ENCODE assay signal across 21 mouse cellular contexts in genomic region chr2:128748171-128748570, GRCm38 (mm10). TPM values are rescaled to one million over a fixed set of nuclear protein-coding genes. Genes with fewer than 3 reads are reported as not detected.
A peak's percentile ranks its signal among the peaks of the same experiment; 100 is the strongest.
DNase-seq lines count a peak whose midpoint lies in the region; ATAC-seq and TF ChIP-seq lines count a peak whose summit lies in the region.
"Had no signal": no experiment of that assay in that cellular context is flagged by ENCODE, and none has a peak within 500 bp of the region (broad histone marks: within the 10 kb centered on the region; RNA-seq: fewer than 3 reads in every experiment).

No protein-coding gene starts in this region.

- no peak overlapping the region for H3K9ac ChIP-seq in midbrain, embryonic 11.5 days (ENCODE audit: low read length)
- H3K9ac ChIP-seq in midbrain, embryonic 13.5 days (replicated peaks), result no peak overlapping the region
- H3K9ac ChIP-seq: embryonic facial prominence, embryonic 12.5 days; forebrain, embryonic 15.5 days; hindbrain, embryonic 15.5 days had no signal

- 67% methylated on average over 6 of the region's 6 CpGs for WGBS in kidney, adult 2 months
- WGBS in midbrain, embryonic 11.5 days, result 72% methylated on average over 6 of the region's 6 CpGs
- 73% methylated on average over 6 of the region's 6 CpGs for WGBS in midbrain, embryonic 13.5 days
- 77% methylated on average over 6 of the region's 6 CpGs for WGBS in macrophage (ENCODE audit: missing documents)

- no peak for DNase-seq in gastrocnemius, adult 2 months
- DNase-seq in gastrocnemius, postnatal 36 days, result no peak
- DNase-seq in kidney, adult 2 months, result no peak
- no peak for DNase-seq in kidney, postnatal 10 days
- peak; percentile 12 for DNase-seq in midbrain, embryonic 11.5 days (ENCODE audit: low spot score, missing footprints)
- DNase-seq: adrenal gland, adult 8-10 months; adrenal gland, postnatal 36 days; B cell, adult 2 months; cerebellum, adult 11-12 months; cerebellum, adult 9-10 months; cerebellum, postnatal 25 days; gastrocnemius, postnatal 10 days had no signal

- H3K4me1 ChIP-seq in kidney, adult 2 months (ENCODE audit: control insufficient read depth, insufficient read depth, low read length), result peaks cover 22% of the 10 kb centered on the region
- H3K4me1 ChIP-seq in midbrain, embryonic 11.5 days (ENCODE audit: control insufficient read depth, insufficient read depth, low read length), result no peaks in the 10 kb centered on the region
- H3K4me1 ChIP-seq in midbrain, embryonic 13.5 days (replicated peaks), result no peaks in the 10 kb centered on the region
- H3K4me1 ChIP-seq: forebrain, embryonic 15.5 days had no signal

- no peak overlapping the region for H3K4me3 ChIP-seq in gastrocnemius, adult 2 months
- H3K4me3 ChIP-seq in kidney, adult 2 months (ENCODE audit: insufficient read depth, low read depth, low read length), result no peak overlapping the region
- H3K4me3 ChIP-seq in midbrain, embryonic 11.5 days (ENCODE audit: low read depth, low read length), result no peak overlapping the region
- no peak overlapping the region for H3K4me3 ChIP-seq in midbrain, embryonic 13.5 days (replicated peaks)
- no peak overlapping the region for H3K4me3 ChIP-seq in macrophage (ENCODE audit: inconsistent target)
- H3K4me3 ChIP-seq: embryonic facial prominence, embryonic 12.5 days; forebrain, embryonic 15.5 days; heart, embryonic 10.5 days; hindbrain, embryonic 15.5 days had no signal

- intact Hi-C loops in gastrocnemius, adult 2 months (cut with DNase I), result loop anchor here (5.0 kb wide), 1 partner anchor 69 kb away; the partner anchor contains the start of gene Tmem87b
- intact Hi-C loops in gastrocnemius, postnatal 36 days (cut with DNase I), result loop anchor here (5.0 kb wide), 1 partner anchor 69 kb away; the partner anchor contains the start of gene Tmem87b

- H3K36me3 ChIP-seq in kidney, adult 2 months (ENCODE audit: control insufficient read depth, insufficient read depth, low read length), result no peaks in the 10 kb centered on the region; the same call in 1 of the 2 replicates
- H3K36me3 ChIP-seq in midbrain, embryonic 11.5 days (ENCODE audit: control insufficient read depth, insufficient read depth, low read length), result no peaks in the 10 kb centered on the region
- no peaks in the 10 kb centered on the region for H3K36me3 ChIP-seq in midbrain, embryonic 13.5 days
- peaks cover 48% of the 10 kb centered on the region for H3K36me3 ChIP-seq in macrophage (ENCODE audit: inconsistent target)
- H3K36me3 ChIP-seq: forebrain, embryonic 15.5 days; G1E; heart, embryonic 10.5 days; hindbrain, embryonic 15.5 days had no signal

- peaks cover 46% of the 10 kb centered on the region; the same call in 1 of the 2 replicates for H3K79me2 ChIP-seq in macrophage (ENCODE audit: inconsistent target)

- no peak for TF ChIP-seq POLR2A in kidney, adult 2 months (IDR thresholded peaks at IDR 0.05; ENCODE audit: low read depth, low read length)

- peak overlapping the region; percentile 83 for H3K27ac ChIP-seq in gastrocnemius, adult 2 months
- peak overlapping the region; percentile 21 for H3K27ac ChIP-seq in kidney, adult 2 months (ENCODE audit: insufficient read depth, low read depth, low read length)
- H3K27ac ChIP-seq in midbrain, embryonic 11.5 days (ENCODE audit: low read depth, low read length), result no peak overlapping the region
- no peak overlapping the region for H3K27ac ChIP-seq in midbrain, embryonic 13.5 days
- H3K27ac ChIP-seq in macrophage, result peak overlapping the region; percentile 96
- H3K27ac ChIP-seq: forebrain, embryonic 15.5 days; heart, embryonic 10.5 days; hindbrain, embryonic 15.5 days had no signal

- H3K9me3 ChIP-seq in midbrain, embryonic 11.5 days (ENCODE audit: control insufficient read depth, low read length), result no peaks in the 10 kb centered on the region
- no peaks in the 10 kb centered on the region for H3K9me3 ChIP-seq in midbrain, embryonic 13.5 days
- H3K9me3 ChIP-seq: embryonic facial prominence, embryonic 12.5 days; forebrain, embryonic 15.5 days; G1E; heart, embryonic 10.5 days; hindbrain, embryonic 15.5 days had no signal

- TF ChIP-seq CTCF in gastrocnemius, adult 2 months (IDR thresholded peaks at IDR 0.05), result no peak
- no peak for TF ChIP-seq CTCF in kidney, adult 2 months (conservative IDR thresholded peaks at IDR 0.05; ENCODE audit: insufficient read depth, insufficient read length, low read depth, low read length)

- no peak for ATAC-seq in midbrain, embryonic 11.5 days (ENCODE audit: low FRiP score)
- no peak for ATAC-seq in midbrain, embryonic 13.5 days
- ATAC-seq in megakaryocyte, adult 5-6 weeks (ENCODE audit: poor library complexity, severe bottlenecking), result no peak
- ATAC-seq: CD4-positive, CD25-positive, alpha-beta regulatory T cell, adult 4 months; forebrain, embryonic 15.5 days had no signal

- no peak overlapping the region for H3K4me2 ChIP-seq in midbrain, embryonic 11.5 days
- no peak overlapping the region for H3K4me2 ChIP-seq in midbrain, embryonic 13.5 days (replicated peaks)
- H3K4me2 ChIP-seq: embryonic facial prominence, embryonic 12.5 days; forebrain, embryonic 15.5 days; hindbrain, embryonic 15.5 days had no signal

- no peaks in the 10 kb centered on the region for H3K27me3 ChIP-seq in kidney, adult 2 months (replicated peaks; ENCODE audit: control insufficient read depth, insufficient read depth, low read length)
- no peaks in the 10 kb centered on the region for H3K27me3 ChIP-seq in midbrain, embryonic 11.5 days (ENCODE audit: control insufficient read depth, insufficient read depth, low read length)
- no peaks in the 10 kb centered on the region for H3K27me3 ChIP-seq in midbrain, embryonic 13.5 days
- H3K27me3 ChIP-seq: embryonic facial prominence, embryonic 12.5 days; forebrain, embryonic 15.5 days; hindbrain, embryonic 15.5 days had no signal

RNA-seq across cellular contexts. Expression of gene Mertk, which starts 49.4 kb away (rescaled TPM):
- total RNA-seq in gastrocnemius, adult 2 months (2021), result 1 to 10 TPM; 1.6 to 3.5 TPM
- 1 to 10 TPM; 1.7 to 2.0 TPM for total RNA-seq in gastrocnemius, postnatal 36 days (2021)
- polyA plus RNA-seq in kidney, adult 2 months (2012; rRNA removed), result 12.4 and 13.3 TPM in 2 replicates
- 3.0 and 4.3 TPM in 2 replicates for polyA plus RNA-seq in midbrain, embryonic 11.5 days (2014; fragmentation: Nextera tagmentation; extraction: Ambion mirVana)
- polyA plus RNA-seq in midbrain, embryonic 13.5 days (2015; fragmentation: Nextera tagmentation; extraction: Ambion mirVana), result 1.4 and 1.6 TPM in 2 replicates
- 100 to 1,000 TPM; 216 to 688 (median 445) TPM for total RNA-seq in macrophage (2018; cell fraction: chromatin; rRNA removed)
- total RNA-seq in macrophage (2018; cell fraction: cytosol; rRNA removed), result 100 to 1,000 TPM in 20 of 26 experiments, 10 to 100 TPM in 6; 59.3 to 173 (median 123) TPM
- 100 to 1,000 TPM; 191 to 540 (median 334) TPM for total RNA-seq in macrophage (2018; cell fraction: nucleus; rRNA removed)
- 63.8 to 164 TPM (median 95.9 TPM) in 3 replicates for polyA plus RNA-seq in macrophage (2018)
- total RNA-seq in megakaryocyte, adult 5-6 weeks (2015), result 0.68 and 1.3 TPM in 2 replicates
- 0.33 and 1.0 TPM in 2 replicates for total RNA-seq in megakaryocyte, adult 5-6 weeks (2017)
- polyA plus RNA-seq: G1E had no signal

Comparison
In these comparisons a context has a peak if more than half of its experiments do, and no peak if none do; other contexts are left out.
1. H3K27ac ChIP-seq: peak in gastrocnemius, adult 2 months (single experiment), kidney, adult 2 months (single experiment) and macrophage (single experiment); none in midbrain, embryonic 11.5 days (single experiment) and midbrain, embryonic 13.5 days (single experiment).